Mouse (Mus musculus) macrophage (primary cell): ENCODE results near the gene Rpusd1. TPM values are rescaled to one million over a fixed set of nuclear protein-coding genes. Genes with fewer than 3 reads are reported as not detected.
"Not testable (repeated sequence)": the region's sequence is repeated elsewhere in the genome, so short reads cannot be mapped to it uniquely, and the experiment has no call there.

ENCODE experiments used
- H3K27ac ChIP-seq: fragments of 350-480 bp; formaldehyde crosslinking; 2 replicates; pipeline ENCODE4 v1.9.0; 2021
- H3K36me3 ChIP-seq: fragments of 350-480 bp; formaldehyde crosslinking; 2 replicates; pipeline ENCODE4 v1.9.0; 2021; ENCODE audit errors: inconsistent target
- H3K4me3 ChIP-seq: fragments of 350-480 bp; formaldehyde crosslinking; 2 replicates; pipeline ENCODE4 v1.9.0; 2021; ENCODE audit errors: inconsistent target
- H3K79me2 ChIP-seq: fragments of 350-480 bp; formaldehyde crosslinking; 2 replicates; pipeline ENCODE4 v1.9.0; 2021; ENCODE audit errors: inconsistent target
- WGBS: methylation state at CpG from one replicate; pipeline ENCODE4 v1.1.7; 2026; ENCODE audit warnings: inconsistent platforms; ENCODE audit not compliant: missing documents; 5-methylcytosine and 5-hydroxymethylcytosine counted together
- polyA plus RNA-seq: library from polyadenylated mRNA; stranded (reverse); fragments of 250-400 nt; gene quantifications from 3 replicates; pipeline ENCODE4 v1.2.4, GENCODE M21; 2018; ENCODE audit warnings: inconsistent platforms

Gene Rpusd1
- polyA plus RNA-seq, 1 experiment from 2014 or later, result 5.9 TPM

GRCm38 (mm10) chr17:25717691-25718090, 9.8 kb upstream of the Rpusd1 start:
- Histone ChIP-seq H3K79me2 (no peaks in the 10 kb centered on the region), H3K36me3 (no peaks in the 10 kb centered on the region), H3K4me3 (no peak overlapping the region), H3K27ac (no peak overlapping the region)
- 17% methylated on average over 6 of the region's 6 CpGs for WGBS

- Histone ChIP-seq H3K4me3 (no peak overlapping the region), H3K27ac (no peak overlapping the region), H3K36me3 (no peaks in the 10 kb centered on the region), H3K79me2 (no peaks in the 10 kb centered on the region)
- WGBS, result 98% methylated on average over 5 of the region's 5 CpGs
Observed at GRCm38 (mm10) chr17:25721476-25721875, 6.0 kb upstream of the Rpusd1 start.

GRCm38 (mm10) chr17:25723470-25723869, 4.0 kb upstream of the Rpusd1 start:
- no peaks in the 10 kb centered on the region for H3K36me3 ChIP-seq
- no peak overlapping the region for H3K4me3 ChIP-seq
- H3K79me2 ChIP-seq, result peaks cover 7% of the 10 kb centered on the region; the same call in 1 of the 2 replicates
- WGBS, result 91% methylated on average over 19 of the region's 19 CpGs
- H3K27ac ChIP-seq, result no peak overlapping the region

- 89% methylated on average over 7 of the region's 7 CpGs for WGBS
- Histone ChIP-seq H3K27ac (no peak overlapping the region), H3K36me3 (no peaks in the 10 kb centered on the region), H3K79me2 (peaks cover 9% of the 10 kb centered on the region; the same call in 1 of the 2 replicates), H3K4me3 (no peak overlapping the region)
Observed at GRCm38 (mm10) chr17:25723919-25724318, 3.6 kb upstream of the Rpusd1 start.

GRCm38 (mm10) chr17:25725264-25725663, 2.2 kb upstream of the Rpusd1 start:
- H3K36me3 ChIP-seq, result no peaks in the 10 kb centered on the region
- 95% methylated on average over 6 of the region's 6 CpGs for WGBS

GRCm38 (mm10) chr17:25728009-25728270, 470 bp downstream of the Rpusd1 start:
- Histone ChIP-seq H3K27ac (0 out of 2 replicates have a peak overlapping the region, but pooled peaks have one; percentile 28), H3K79me2 (peaks cover 9% of the 10 kb centered on the region; the same call in 1 of the 2 replicates), H3K4me3 (peak overlapping the region; percentile 74), H3K36me3 (no peaks in the 10 kb centered on the region)
- WGBS, result 30% methylated on average over 4 of the region's 4 CpGs

More at GRCm38 (mm10) chr17:25725264-25725663, 2.2 kb upstream of the Rpusd1 start:
- no peak overlapping the region for H3K27ac ChIP-seq
- H3K4me3 ChIP-seq, result no peak overlapping the region
- peaks cover 9% of the 10 kb centered on the region; the same call in 1 of the 2 replicates for H3K79me2 ChIP-seq

- Histone ChIP-seq H3K79me2 (peaks cover 9% of the 10 kb centered on the region; the same call in 1 of the 2 replicates), H3K36me3 (no peaks in the 10 kb centered on the region), H3K27ac (no peak overlapping the region), H3K4me3 (no peak overlapping the region)
- WGBS, result 20% methylated on average over 2 of the region's 2 CpGs
Observed at GRCm38 (mm10) chr17:25732082-25732481, 4.6 kb downstream of the Rpusd1 start.

GRCm38 (mm10) chr17:25735246-25735645, 7.8 kb downstream of the Rpusd1 start:
- no peaks in the 10 kb centered on the region for H3K36me3 ChIP-seq
- no peak overlapping the region for H3K4me3 ChIP-seq
- 92% methylated on average over 5 of the region's 5 CpGs for WGBS
- H3K27ac ChIP-seq, result no peak overlapping the region
- H3K79me2 ChIP-seq, result no peaks in the 10 kb centered on the region

GRCm38 (mm10) chr17:25735745-25736144, 8.3 kb downstream of the Rpusd1 start, which contains the start of gene Mslnl:
TSS of gene Mslnl (plus strand) at chr17:25736042.
- Histone ChIP-seq H3K4me3 (no peak within 1 kb of the TSS), H3K27ac (no peak within 1 kb of the TSS), H3K36me3 (no peaks in the 10 kb centered on the region), H3K79me2 (no peaks in the 10 kb centered on the region)
- 78% methylated on average over 3 of the region's 3 CpGs for WGBS

- Histone ChIP-seq H3K27ac (no peak overlapping the region), H3K4me3 (no peak overlapping the region), H3K79me2 (no peaks in the 10 kb centered on the region), H3K36me3 (no peaks in the 10 kb centered on the region)
- 90% methylated on average over 7 of the region's 7 CpGs for WGBS
Observed at GRCm38 (mm10) chr17:25738861-25739260, 11.4 kb downstream of the Rpusd1 start.

- not testable (repeated sequence) for H3K27ac ChIP-seq, H3K36me3 ChIP-seq, H3K4me3 ChIP-seq, H3K79me2 ChIP-seq
- 73% methylated on average over 11 of the region's 12 CpGs for WGBS
Observed at GRCm38 (mm10) chr17:25741471-25741870, 14.0 kb downstream of the Rpusd1 start.

- H3K27ac ChIP-seq, result no peak overlapping the region
- no peaks in the 10 kb centered on the region for H3K79me2 ChIP-seq
- H3K36me3 ChIP-seq, result no peaks in the 10 kb centered on the region
- no peak overlapping the region for H3K4me3 ChIP-seq
- 95% methylated on average over 9 of the region's 9 CpGs for WGBS
Observed at GRCm38 (mm10) chr17:25743831-25744230, 16.4 kb downstream of the Rpusd1 start.

GRCm38 (mm10) chr17:25744311-25744710, 16.8 kb downstream of the Rpusd1 start:
- Histone ChIP-seq H3K27ac (no peak overlapping the region), H3K36me3 (no peaks in the 10 kb centered on the region), H3K79me2 (no peaks in the 10 kb centered on the region), H3K4me3 (no peak overlapping the region)
- WGBS, result 91% methylated on average over 9 of the region's 10 CpGs

- H3K27ac ChIP-seq, result no peak overlapping the region
- no peaks in the 10 kb centered on the region for H3K36me3 ChIP-seq
- WGBS, result 89% methylated on average over 4 of the region's 4 CpGs
- H3K4me3 ChIP-seq, result no peak overlapping the region
- H3K79me2 ChIP-seq, result no peaks in the 10 kb centered on the region
Observed at GRCm38 (mm10) chr17:25748238-25748637, 20.8 kb downstream of the Rpusd1 start.

GRCm38 (mm10) chr17:25749314-25749713, 21.8 kb downstream of the Rpusd1 start:
- H3K36me3 ChIP-seq, result no peaks in the 10 kb centered on the region
- no peak overlapping the region for H3K27ac ChIP-seq
- H3K79me2 ChIP-seq, result no peaks in the 10 kb centered on the region
- no peak overlapping the region for H3K4me3 ChIP-seq
- 79% methylated on average over 6 of the region's 6 CpGs for WGBS

GRCm38 (mm10) chr17:25751446-25751845, 24.0 kb downstream of the Rpusd1 start:
- Histone ChIP-seq H3K27ac (no peak overlapping the region), H3K4me3 (no peak overlapping the region), H3K79me2 (no peaks in the 10 kb centered on the region), H3K36me3 (no peaks in the 10 kb centered on the region)
- 40% methylated on average over 5 of the region's 5 CpGs for WGBS
